Mouse (Mus musculus) urinary bladder, postnatal 14 days (tissue): ENCODE measurements around the gene Myo1b.
"Not testable (repeated sequence)": the region's sequence is repeated elsewhere in the genome, so short reads cannot be mapped to it uniquely, and the experiment has no call there.

Source experiments
- DNase-seq: peaks from one replicate; pipeline ENCODE4 v3.0.0; 2021; ENCODE audit warnings: low spot score

The Myo1b gene

GRCm38 (mm10) chr1:51895961-51896360 lies 19.9 kb downstream of the Myo1b start:
- no peak for DNase-seq

GRCm38 (mm10) chr1:51894721-51895120 lies 21.1 kb downstream of the Myo1b start:
- DNase-seq: no peak

GRCm38 (mm10) chr1:51893521-51894355 lies 22.1 kb downstream of the Myo1b start:
- DNase-seq: no peak

GRCm38 (mm10) chr1:51892005-51892404 lies 23.9 kb downstream of the Myo1b start:
- DNase-seq: no peak

GRCm38 (mm10) chr1:51888046-51888813 lies 27.6 kb downstream of the Myo1b start:
- DNase-seq: no peak

- no peak for DNase-seq
These were observed 30.4 kb downstream of the Myo1b start for GRCm38 (mm10) chr1:51885356-51885983.

GRCm38 (mm10) chr1:51883211-51883610 lies 32.7 kb downstream of the Myo1b start:
- no peak for DNase-seq

GRCm38 (mm10) chr1:51882752-51883151 lies 33.1 kb downstream of the Myo1b start:
- DNase-seq: no peak

GRCm38 (mm10) chr1:51879927-51880814 lies 35.7 kb downstream of the Myo1b start:
- DNase-seq: no peak

GRCm38 (mm10) chr1:51879333-51879770 lies 36.5 kb downstream of the Myo1b start:
- no peak for DNase-seq

GRCm38 (mm10) chr1:51875462-51876225 lies 40.2 kb downstream of the Myo1b start:
- DNase-seq: no peak

GRCm38 (mm10) chr1:51872493-51873261 lies 43.2 kb downstream of the Myo1b start:
- DNase-seq: no peak

- DNase-seq: not testable (repeated sequence)
These were observed 44.6 kb downstream of the Myo1b start for GRCm38 (mm10) chr1:51871234-51871633.

- no peak for DNase-seq
These were observed 52.9 kb downstream of the Myo1b start for GRCm38 (mm10) chr1:51862828-51863421.

- no peak for DNase-seq
These were observed 55.0 kb downstream of the Myo1b start for GRCm38 (mm10) chr1:51860837-51861236.

- DNase-seq: no peak
These were observed 58.9 kb downstream of the Myo1b start for GRCm38 (mm10) chr1:51856946-51857345.

- no peak for DNase-seq
These were observed 59.5 kb downstream of the Myo1b start for GRCm38 (mm10) chr1:51856245-51856915.

- no peak for DNase-seq
These were observed 60.2 kb downstream of the Myo1b start for GRCm38 (mm10) chr1:51855541-51856244.
